Mouse (Mus musculus) adrenal gland, adult (tissue): Measurements from ENCODE around the gene Plekhn1.

Experiments
- DNase-seq, 2 experiments: peaks; one replicate each; pipeline ENCODE4 v3.0.0; 2022 to 2023; ENCODE audit warnings: low spot score in 1 of 2; ENCODE audit not compliant: inconsistent age in 2 of 2

Gene Plekhn1

DNA sequence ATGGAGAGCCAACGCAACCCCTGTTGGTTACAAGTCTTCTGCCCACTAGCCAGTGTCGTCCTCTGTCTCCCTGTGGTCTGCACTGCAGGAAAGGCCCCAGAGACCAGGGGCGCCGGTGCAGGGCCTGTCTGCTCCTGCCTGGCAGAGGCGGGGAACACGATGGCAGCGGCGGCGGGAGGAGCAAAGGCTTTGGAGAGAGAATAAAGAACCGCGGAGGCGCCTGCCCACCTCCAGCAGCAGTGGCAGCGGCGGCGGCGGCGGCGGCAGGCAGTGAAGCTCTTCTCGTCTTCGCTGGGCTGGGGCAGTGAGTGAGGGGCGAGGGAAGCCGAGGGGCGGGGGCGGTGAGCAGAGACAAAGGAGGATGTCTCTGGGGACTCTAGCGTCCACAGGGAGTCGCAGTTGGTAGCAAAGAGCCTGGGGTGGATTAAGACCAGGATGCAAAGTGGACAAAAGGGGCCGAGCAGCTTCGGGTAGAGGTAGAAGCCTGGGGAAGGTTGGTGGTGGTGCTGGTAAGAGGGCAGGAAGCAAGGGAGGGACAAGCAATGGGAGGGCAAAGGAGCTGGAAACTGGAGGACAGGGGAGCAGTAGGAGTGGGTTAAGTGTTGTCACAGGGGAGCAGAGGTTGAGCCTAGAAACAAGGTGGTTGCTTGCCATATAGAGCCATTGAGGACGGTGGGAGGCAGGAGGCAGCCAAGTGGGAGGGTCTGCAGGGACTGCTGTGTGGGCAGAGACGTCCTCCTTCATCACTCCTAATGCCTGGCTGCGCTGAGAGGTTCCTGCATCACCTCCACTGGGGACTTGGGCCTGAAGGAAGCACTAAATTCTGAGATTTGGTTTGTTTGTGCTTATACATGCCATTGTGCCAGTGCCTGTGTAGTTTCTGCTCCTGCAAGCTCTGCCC is 48.5 kb downstream of the Plekhn1 start:
- peak in 1 of 2 experiments; percentile 51 for DNase-seq

DNA sequence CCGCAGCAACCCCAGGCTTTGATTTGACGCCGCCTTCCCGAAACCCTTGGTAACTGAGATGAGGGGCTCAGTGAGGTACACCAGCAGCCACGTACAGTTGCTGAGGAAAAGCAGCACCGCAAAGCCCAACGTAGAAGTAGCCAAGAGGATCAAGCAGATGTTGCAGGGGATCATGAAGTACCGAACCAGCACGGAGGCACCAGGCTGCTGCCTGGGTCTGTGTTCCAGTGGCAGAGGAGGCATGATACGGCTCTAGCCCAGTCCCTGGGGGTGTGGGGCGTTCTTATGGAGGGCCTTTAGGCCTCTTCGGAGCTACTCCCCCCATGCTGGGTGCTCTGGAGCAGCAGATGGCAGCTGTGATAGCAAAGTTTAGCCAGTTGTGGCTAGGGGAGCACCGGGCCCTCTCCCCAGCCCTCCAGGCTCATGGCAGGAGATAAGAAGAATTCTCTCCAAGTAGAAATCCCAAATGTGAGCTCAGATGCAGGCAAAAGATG is 49.2 kb downstream of the Plekhn1 start:
- DNase-seq, result no peak

- no peak for DNase-seq
Observed at GRCm38 (mm10) chr4:156184291-156184954, 50.2 kb downstream of the Plekhn1 start.

DNA sequence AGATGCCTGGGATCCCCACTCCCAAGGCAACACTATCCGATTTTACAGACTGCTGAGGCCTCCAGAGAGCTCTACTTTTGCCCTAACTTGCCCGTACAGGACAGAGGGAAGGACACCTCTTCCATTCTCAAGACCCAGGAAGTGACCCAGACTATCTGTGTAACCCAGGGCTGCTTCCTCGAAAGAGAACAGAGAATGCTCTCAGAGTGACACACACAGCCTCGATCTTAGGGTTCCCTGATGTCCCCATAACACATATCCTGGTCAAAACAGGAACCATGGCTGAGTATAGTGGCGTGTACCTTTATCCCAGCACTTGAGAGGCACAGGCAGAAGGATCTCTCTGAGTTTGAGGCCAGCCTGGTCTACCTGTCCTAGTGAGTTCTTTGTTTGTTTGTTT is 50.9 kb downstream of the Plekhn1 start:
- DNase-seq, result no peak

GRCm38 (mm10) chr4:156177630-156178029 is 57.0 kb downstream of the Plekhn1 start:
- DNase-seq, result no peak

GRCm38 (mm10) chr4:156171828-156172227 is 62.8 kb downstream of the Plekhn1 start:
- DNase-seq, result no peak
